Mouse (Mus musculus) cerebellum, adult 2 months (tissue): ENCODE results near the gene P2ry10.

Experiments
- CTCF ChIP-seq: fragments of 200-500 bp; IDR thresholded peaks from 2 replicates; pipeline ENCODE4 v1.5.1; 2011; ENCODE audit warnings: low read depth, mild to moderate bottlenecking, control low read depth, low read length, moderate library complexity, borderline replicate concordance; ENCODE audit not compliant: insufficient read depth
- POLR2A ChIP-seq: fragments of 200-500 bp; IDR thresholded peaks from 2 replicates; pipeline ENCODE4 v1.6.1; 2011; ENCODE audit warnings: low read length, control low read depth, borderline replicate concordance; ENCODE audit not compliant: insufficient read depth

- no peak for TF ChIP-seq CTCF
- no peak for TF ChIP-seq POLR2A
Observed at GRCm38 (mm10) chrX:107149391-107149993, 61.2 kb downstream of the P2ry10 start.
